Mouse (Mus musculus) MEL (cell line): ENCODE results near the gene Rcc1. TPM values are rescaled to one million over a fixed set of nuclear protein-coding genes. Genes with fewer than 3 reads are reported as not detected.

Source experiments
- DNase-seq: peaks from one replicate; pipeline ENCODE4 v3.0.0; 2011; ENCODE audit warnings: low read depth, low spot score
- H3K27ac ChIP-seq: 2 replicates; pipeline ENCODE4 v1.5.1; 2012; ENCODE audit warnings: low read depth, mild to moderate bottlenecking, control low read depth, low read length, moderate library complexity; ENCODE audit not compliant: control insufficient read depth
- H3K27me3 ChIP-seq, 2 experiments: fragments of 150-350 bp in 1 of 2; sonication (generic) in 1 of 2; 2 replicates each; pipeline ENCODE4 v1.6.1; 2012; ENCODE audit warnings: low read length in 2 of 2, mild to moderate bottlenecking in 2 of 2, improper control_type of control experiment in 1 of 2, moderate library complexity in 1 of 2; ENCODE audit not compliant: insufficient read depth in 2 of 2, control insufficient read depth in 1 of 2
- H3K36me3 ChIP-seq, 2 experiments: 2 replicates each; pipeline ENCODE4 v1.6.1; 2012 to 2014; ENCODE audit warnings: low read length in 2 of 2, improper control_type of control experiment in 1 of 2, inconsistent platforms in 1 of 2, mild to moderate bottlenecking in 1 of 2; ENCODE audit not compliant: insufficient read depth in 2 of 2, control insufficient read depth in 1 of 2
- H3K4me1 ChIP-seq, 2 experiments: fragments of 150-350 bp in 1 of 2; sonication (generic) in 1 of 2; 2 replicates each; pipeline ENCODE4 v1.6.1; 2012; ENCODE audit warnings: low read length in 2 of 2, improper control_type of control experiment in 1 of 2, mild to moderate bottlenecking in 1 of 2; ENCODE audit not compliant: insufficient read depth in 2 of 2, control insufficient read depth in 1 of 2
- H3K4me3 ChIP-seq, 2 experiments: fragments of 150-350 bp in 1 of 2; sonication (generic) in 1 of 2; 2 replicates each; pipeline ENCODE4 v1.5.1; 2012; ENCODE audit warnings: low read depth in 2 of 2, low read length in 2 of 2, mild to moderate bottlenecking in 2 of 2, moderate library complexity in 2 of 2, control low read depth in 1 of 2, improper control_type of control experiment in 1 of 2; ENCODE audit not compliant: control insufficient read depth in 1 of 2, insufficient read depth in 1 of 2
- H3K79me2 ChIP-seq: 2 replicates; pipeline ENCODE4 v1.6.1; 2012; ENCODE audit warnings: mild to moderate bottlenecking, low read length, moderate library complexity; ENCODE audit not compliant: control insufficient read depth, poor library complexity, insufficient read depth
- H3K9ac ChIP-seq: 2 replicates; pipeline ENCODE4 v1.6.1; 2012; ENCODE audit warnings: low read depth, mild to moderate bottlenecking, control low read depth, low read length, moderate library complexity; ENCODE audit not compliant: control insufficient read depth, poor library complexity, severe bottlenecking
- H3K9me3 ChIP-seq: fragments of 150-350 bp; sonication (generic); replicated peaks from 2 replicates; pipeline ENCODE4 v1.6.1; 2012; ENCODE audit warnings: mild to moderate bottlenecking, low read length, improper control_type of control experiment, moderate library complexity; ENCODE audit not compliant: insufficient read depth
- BHLHE40 ChIP-seq: IDR thresholded peaks from 2 replicates; pipeline ENCODE4 v1.6.1; 2012; ENCODE audit warnings: low read depth, mild to moderate bottlenecking, inconsistent platforms, low read length, improper control_type of control experiment, borderline replicate concordance
- CHD1 ChIP-seq: IDR thresholded peaks from 2 replicates; pipeline ENCODE4 v1.6.1; 2012; ENCODE audit warnings: low read depth, mild to moderate bottlenecking, inconsistent platforms, low read length, improper control_type of control experiment
- CTCF ChIP-seq, 3 experiments: IDR thresholded peaks in 2 of 3; conservative IDR thresholded peaks in 1 of 3; 2 replicates each; pipeline ENCODE4 v1.5.1; 2011 to 2012; ENCODE audit warnings: low read length in 3 of 3, low read depth in 2 of 3, mild to moderate bottlenecking in 2 of 3, improper control_type of control experiment in 1 of 3, inconsistent platforms in 1 of 3, mixed read lengths in 1 of 3, moderate library complexity in 1 of 3; ENCODE audit not compliant: control insufficient read depth in 1 of 3, insufficient read depth in 1 of 3, poor library complexity in 1 of 3, severe bottlenecking in 1 of 3
- ELF1 ChIP-seq: IDR thresholded peaks from 2 replicates; pipeline ENCODE4 v1.6.1; 2014; ENCODE audit warnings: low read depth, mild to moderate bottlenecking, inconsistent platforms, low read length, improper control_type of control experiment, moderate library complexity
- MAX ChIP-seq: IDR thresholded peaks from 2 replicates; pipeline ENCODE4 v1.6.1; 2011; ENCODE audit warnings: low read length, improper control_type of control experiment
- MAZ ChIP-seq: IDR thresholded peaks from 2 replicates; pipeline ENCODE4 v1.6.1; 2012; ENCODE audit warnings: low read depth, mild to moderate bottlenecking, inconsistent platforms, low read length, improper control_type of control experiment
- NRF1 ChIP-seq: IDR thresholded peaks from 2 replicates; pipeline ENCODE4 v1.6.1; 2014; ENCODE audit warnings: low read depth, mild to moderate bottlenecking, inconsistent platforms, low read length, improper control_type of control experiment, moderate library complexity; ENCODE audit not compliant: poor library complexity, insufficient read depth, severe bottlenecking
- ZKSCAN1 ChIP-seq: IDR thresholded peaks from 2 replicates; pipeline ENCODE4 v1.6.1; 2012; ENCODE audit warnings: low read depth, mild to moderate bottlenecking, inconsistent platforms, low read length, improper control_type of control experiment, moderate library complexity
- ZMIZ1 ChIP-seq: IDR thresholded peaks from 2 replicates; pipeline ENCODE4 v1.6.1; 2012; ENCODE audit warnings: low read depth, mild to moderate bottlenecking, inconsistent platforms, low read length, improper control_type of control experiment, moderate library complexity
- ZNF384 ChIP-seq: IDR thresholded peaks from 2 replicates; pipeline ENCODE4 v1.6.1; 2012; ENCODE audit warnings: low read depth, mild to moderate bottlenecking, inconsistent platforms, low read length, improper control_type of control experiment
- polyA plus RNA-seq, 2 experiments: library from polyadenylated mRNA; stranded (reverse) in 1 of 2; unstranded in 1 of 2; fragments of >175 nt in 1 of 2; fragments of >200 nt in 1 of 2; gene quantifications; 2 replicates each; pipeline versions ENCODE4 v1.2.1 to v1.2.4; 2012; ENCODE audit warnings: low replicate concordance in 2 of 2, low read depth in 1 of 2; ENCODE audit not compliant: insufficient read length in 2 of 2, insufficient read depth in 1 of 2, missing spikeins in 1 of 2
- total RNA-seq: library from RNA; depleted of rRNA; stranded (reverse); fragments of 300-350 nt; gene quantifications from 2 replicates; pipeline ENCODE4 v1.2.3, GENCODE M21; 2012

Rcc1 gene
- total and polyA plus RNA-seq, 3 experiments, result 83.6 to 186 (median 147) TPM

DNA sequence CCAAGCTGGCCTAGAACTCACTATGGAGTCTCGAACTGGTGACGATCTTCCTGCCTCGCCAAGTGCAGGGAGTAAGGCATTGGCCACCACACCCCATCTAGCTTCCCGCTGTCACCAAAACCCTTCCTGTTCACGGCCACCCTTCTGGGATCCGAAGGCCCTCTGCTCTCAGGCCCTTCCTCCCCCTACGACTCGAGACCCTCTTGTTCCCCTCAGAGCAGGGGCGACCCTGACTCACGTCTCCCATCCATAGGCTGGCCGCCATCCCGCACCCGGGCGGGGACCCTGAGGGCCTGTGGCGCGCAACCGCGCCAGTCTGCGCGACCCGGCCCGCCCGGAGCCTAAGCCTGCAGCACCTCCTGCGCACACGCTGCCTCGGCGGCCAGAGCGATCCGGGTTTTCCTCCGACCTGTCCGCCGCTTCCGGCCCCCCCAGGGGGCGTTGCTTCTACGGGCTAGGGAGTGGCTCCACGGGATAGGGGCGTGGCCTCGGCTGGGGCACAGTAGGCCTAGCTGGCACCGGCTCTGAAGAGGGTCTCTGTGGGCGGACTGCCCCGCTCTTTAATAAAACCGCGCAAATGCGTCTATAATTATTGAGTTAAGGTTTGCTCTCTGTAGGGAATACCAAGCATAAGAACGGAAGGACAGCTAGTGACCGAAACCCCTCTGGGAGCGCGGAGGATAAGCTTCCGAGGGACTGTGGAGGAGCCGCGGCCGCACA, 24.1 kb downstream of the Rcc1 start, which contains the start of gene Trnau1ap (continued):
- TF ChIP-seq MAX (peak; percentile 80), BHLHE40 (no peak), NRF1 (peak; percentile 67)

DNA sequence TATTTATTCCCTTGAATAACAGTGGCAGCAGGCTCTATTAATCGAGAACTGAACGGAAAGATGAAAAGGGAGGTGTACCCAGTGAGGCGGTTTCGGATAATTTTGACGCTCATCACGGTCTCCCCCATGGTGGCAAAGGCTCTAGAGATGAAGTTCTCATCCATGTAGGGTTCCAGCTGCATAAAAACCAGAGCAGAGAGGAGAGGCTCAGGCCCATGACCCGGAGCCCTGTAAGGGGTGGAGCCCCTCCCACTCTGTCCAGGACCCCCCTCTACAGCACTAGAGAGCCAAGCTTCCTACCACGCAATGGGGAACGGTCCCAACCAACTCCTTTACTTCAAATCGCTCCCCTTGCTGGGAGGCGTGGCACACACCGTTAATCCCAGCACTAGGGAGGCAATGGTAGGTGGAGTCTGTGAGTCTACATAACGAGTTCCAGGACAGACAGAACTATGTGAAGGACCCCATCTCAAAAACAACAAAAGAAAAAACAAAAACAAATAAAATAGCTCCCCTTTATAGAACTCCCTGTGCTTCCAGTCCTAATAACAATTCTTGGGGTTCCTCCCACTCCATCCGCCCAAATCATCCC, 24.9 kb downstream of the Rcc1 start:
- Histone ChIP-seq H3K36me3 (peaks cover 4 to 9% of the 10 kb centered on the region in 2 experiments; a peak in 3 of 4 replicates), H3K9ac (peak overlapping the region; percentile 87), H3K4me3 (peak overlapping the region; percentile 81 to 89), H3K9me3 (no peaks in the 10 kb centered on the region), H3K27ac (peak overlapping the region; percentile 91), H3K4me1 (peaks cover 4 to 14% of the 10 kb centered on the region in 2 experiments; a peak in 3 of 4 replicates), H3K79me2 (peaks cover 13% of the 10 kb centered on the region), H3K27me3 (no peaks in the 10 kb centered on the region)
- DNase-seq, result peak; percentile 54
- TF ChIP-seq CTCF (IDR thresholded peaks at IDR 0.05 in 2 of 3, conservative IDR thresholded peaks at IDR 0.05 in 1 of 3; ENCODE audit: control insufficient read depth in 1 of 3, insufficient read depth in 1 of 3, low read depth in 2 of 3, low read length in 3 of 3, poor library complexity in 1 of 3, severe bottlenecking in 1 of 3) (no peak), NRF1 (no peak), ZMIZ1 (no peak), MAZ (no peak), CHD1 (no peak), MAX (no peak), ELF1 (no peak), ZKSCAN1 (no peak)

DNA sequence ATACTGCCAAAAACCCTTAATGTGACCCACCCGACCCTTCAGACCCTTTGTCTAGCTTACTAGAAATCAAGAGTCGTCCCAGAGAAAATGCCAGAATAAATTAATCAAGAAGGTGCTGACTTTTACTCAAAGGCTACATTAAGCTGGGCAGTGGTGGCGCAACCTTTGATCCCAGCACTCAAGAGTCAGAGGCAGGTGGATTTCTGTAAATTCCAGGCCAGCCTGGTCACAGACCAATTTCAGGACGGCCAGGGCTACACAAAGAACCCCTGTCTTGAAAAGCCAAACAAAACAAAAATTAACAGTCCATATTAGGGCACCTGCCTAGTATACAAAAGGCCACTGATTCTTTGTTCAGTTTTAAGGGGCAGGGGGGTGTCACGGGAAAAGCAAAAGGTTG, 26.9 kb downstream of the Rcc1 start:
- DNase-seq, result no peak
- H3K4me3 ChIP-seq, result no peak overlapping the region
- H3K36me3 ChIP-seq, result peaks cover 8 to 9% of the 10 kb centered on the region in 2 experiments; a peak in 3 of 4 replicates
- peaks cover 4 to 14% of the 10 kb centered on the region in 2 experiments; a peak in 3 of 4 replicates for H3K4me1 ChIP-seq
- H3K27ac ChIP-seq, result no peak overlapping the region
- peaks cover 13% of the 10 kb centered on the region for H3K79me2 ChIP-seq
- H3K27me3 ChIP-seq, result no peaks in the 10 kb centered on the region
- H3K9me3 ChIP-seq, result no peaks in the 10 kb centered on the region
- no peak for TF ChIP-seq ZNF384
- no peak overlapping the region for H3K9ac ChIP-seq
